Mouse (Mus musculus): ENCODE measurements around the gene Wsb1.
A peak's percentile ranks its signal among the peaks of the same experiment; 100 is the strongest.
"Not testable (repeated sequence)": the region's sequence is repeated elsewhere in the genome, so short reads cannot be mapped to it uniquely, and the experiment has no call there.

Wsb1 gene

DNA sequence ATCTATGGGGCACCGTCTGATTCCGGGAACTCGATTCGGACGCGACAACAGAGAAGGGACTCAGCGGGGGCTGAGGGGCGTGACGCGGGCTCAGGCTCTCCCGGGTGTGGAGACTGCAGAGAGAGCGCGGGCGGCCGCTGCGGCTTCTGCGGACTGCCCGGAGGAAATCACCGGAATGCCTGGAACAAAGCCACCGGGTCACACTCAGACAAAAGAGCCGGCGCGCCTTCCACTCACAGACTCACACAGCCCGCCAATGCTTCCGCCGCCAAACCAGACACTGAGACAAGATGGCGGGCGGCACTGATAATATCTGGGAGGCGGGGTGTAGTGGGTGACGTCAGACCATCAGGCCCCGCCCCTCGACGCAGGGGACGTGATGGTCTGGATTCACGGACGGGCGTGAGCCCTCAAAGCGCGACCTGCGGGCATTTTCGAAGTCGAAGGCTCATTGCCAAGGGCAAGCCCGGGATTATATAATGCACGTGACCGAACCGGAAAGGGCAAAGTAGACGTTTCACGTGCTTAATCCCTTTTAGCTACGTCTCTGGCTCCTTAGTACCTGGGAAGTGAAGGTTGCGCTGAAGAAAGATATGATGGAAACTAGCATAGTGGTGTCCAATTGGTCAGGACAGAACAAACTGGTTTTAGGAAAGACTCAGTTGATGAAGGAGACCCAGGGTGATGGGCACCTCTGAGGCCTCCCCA is at the start of gene Wsb1:
Wsb1 (minus strand) TSS at position 281 of the 708 bp plus-strand sequence.
- peak; percentile 89 for DNase-seq (ENCODE audit: low read depth, low spot score)

DNA sequence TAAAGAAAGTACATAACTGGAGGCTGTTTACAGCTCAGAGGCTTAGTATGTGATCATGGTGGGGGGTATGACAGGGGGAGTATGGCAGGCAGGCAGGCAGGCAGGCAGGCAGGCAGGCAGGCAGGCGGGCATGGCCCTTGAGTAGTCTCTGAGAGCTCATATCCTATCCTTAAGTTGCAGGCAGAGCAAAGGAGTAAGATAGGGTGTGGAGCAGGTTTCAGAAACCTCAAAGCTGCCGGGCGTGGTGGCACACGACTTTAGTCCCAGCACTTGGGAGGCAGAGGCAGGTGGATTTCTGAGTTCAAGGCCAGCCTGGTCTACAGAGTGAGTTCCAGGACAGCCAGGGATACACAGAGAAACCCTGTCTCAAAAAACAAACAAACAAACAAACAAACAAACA is 49.8 kb upstream of the Wsb1 start:
- DNase-seq (ENCODE audit: low read depth, low spot score), result not testable (repeated sequence)

DNA sequence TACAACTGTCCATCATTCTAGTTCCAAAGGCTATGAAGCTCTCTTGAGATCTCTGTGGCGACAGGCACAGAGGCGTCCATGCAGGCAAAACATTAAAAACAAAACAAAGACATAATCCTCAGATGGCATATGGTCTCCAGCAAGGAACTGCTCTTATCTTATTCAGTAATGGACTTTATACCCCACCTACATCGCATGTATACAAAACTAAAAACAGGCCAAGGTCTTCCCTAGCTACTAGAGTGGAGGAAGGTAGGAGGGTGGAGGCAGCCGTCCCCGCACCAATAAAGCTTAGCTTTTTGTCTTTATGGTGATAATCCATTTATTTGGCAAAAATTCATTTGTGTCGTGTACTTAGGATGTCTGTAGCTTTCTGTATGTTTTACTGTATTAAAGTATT is 48.6 kb upstream of the Wsb1 start:
- DNase-seq (ENCODE audit: low read depth, low spot score), result no peak

DNA sequence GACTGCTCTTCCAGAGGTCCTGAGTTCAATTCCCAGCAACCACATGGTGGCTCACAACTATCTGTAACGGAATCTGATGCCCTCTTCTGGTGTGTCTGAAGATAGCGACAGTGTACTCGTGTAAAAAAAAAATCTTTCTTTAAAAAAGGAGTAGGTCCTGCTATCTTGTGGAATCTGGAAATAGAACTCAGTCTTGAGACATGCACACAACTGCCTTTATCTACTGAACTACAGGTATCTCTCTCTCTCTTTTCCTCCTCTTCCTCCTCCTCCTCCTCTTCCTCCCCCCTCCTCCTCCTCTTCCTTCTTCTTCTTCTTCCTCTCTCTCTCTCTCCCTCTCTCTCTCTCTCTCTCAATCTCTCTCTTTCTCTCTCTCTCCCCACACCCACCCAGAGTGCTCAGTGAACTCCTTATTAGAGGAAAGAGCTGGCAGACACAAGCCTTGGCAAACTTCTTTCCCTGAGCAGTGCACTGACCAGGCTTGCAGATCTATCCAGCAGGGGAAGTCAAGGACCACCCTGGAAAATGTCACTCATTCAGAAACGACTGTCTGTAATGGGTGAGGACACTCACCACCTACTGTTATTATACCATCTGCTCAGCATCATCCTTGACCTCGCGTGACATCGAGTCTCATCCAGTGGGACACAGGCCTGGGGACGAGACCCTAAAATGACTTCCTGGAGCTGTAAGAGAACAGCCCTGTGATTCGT is 45.4 kb upstream of the Wsb1 start:
- no peak for DNase-seq (ENCODE audit: low read depth, low spot score)

DNA sequence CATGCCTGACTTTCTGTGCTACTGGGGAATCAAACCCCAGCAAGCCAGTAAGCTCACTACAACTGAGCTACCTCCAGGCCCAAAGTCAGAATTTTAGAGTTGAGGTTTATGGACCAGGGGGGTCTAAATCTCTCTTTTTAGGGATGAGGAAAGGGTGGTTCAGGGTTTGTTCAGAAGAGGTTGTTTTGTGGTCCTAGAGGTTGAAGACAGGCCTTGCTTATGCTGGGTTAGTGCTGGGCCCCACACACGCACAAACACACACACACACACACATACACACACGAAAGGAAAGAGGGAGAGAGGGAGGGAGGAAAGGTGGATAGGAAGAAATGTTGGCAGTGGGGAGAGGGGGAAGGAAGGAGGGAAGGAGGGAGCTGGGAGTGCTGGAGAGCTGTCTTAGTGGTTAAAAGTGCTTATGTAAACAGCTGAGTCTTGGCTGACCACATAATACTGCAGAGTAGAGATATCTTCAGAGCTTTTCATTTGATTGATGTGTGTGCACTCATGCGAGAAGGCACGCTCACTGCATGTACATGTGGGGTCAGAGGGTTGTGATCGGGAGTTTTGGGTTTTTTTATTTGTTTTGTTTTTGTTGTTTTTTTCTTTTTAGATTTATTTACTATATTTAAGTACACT is 42.5 kb upstream of the Wsb1 start, which contains the start of gene Gm9964:
Gm9964 (minus strand) TSS at position 51 of the 636 bp plus-strand sequence.
- DNase-seq (ENCODE audit: low read depth, low spot score), result no peak

DNA sequence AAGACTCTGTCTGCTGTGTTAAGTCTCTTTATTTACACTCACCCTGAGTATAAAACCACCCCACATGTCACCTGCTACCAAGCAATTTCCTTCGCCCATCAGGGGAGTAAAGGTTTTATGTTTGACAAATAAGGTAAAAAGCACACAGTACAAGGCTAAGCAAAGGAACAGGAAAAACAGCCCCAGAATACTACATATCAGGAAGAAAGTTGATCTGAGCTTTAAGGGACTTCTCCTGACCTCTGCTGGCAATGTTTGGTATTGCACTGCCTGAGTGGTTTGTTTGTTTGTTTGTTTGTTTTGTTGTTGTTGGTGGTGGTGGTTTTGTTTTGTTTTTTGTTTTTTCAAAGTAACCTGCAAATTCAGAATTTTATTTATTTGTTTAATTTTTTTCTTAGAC is 41.7 kb upstream of the Wsb1 start:
- no peak for DNase-seq (ENCODE audit: low read depth, low spot score)

DNA sequence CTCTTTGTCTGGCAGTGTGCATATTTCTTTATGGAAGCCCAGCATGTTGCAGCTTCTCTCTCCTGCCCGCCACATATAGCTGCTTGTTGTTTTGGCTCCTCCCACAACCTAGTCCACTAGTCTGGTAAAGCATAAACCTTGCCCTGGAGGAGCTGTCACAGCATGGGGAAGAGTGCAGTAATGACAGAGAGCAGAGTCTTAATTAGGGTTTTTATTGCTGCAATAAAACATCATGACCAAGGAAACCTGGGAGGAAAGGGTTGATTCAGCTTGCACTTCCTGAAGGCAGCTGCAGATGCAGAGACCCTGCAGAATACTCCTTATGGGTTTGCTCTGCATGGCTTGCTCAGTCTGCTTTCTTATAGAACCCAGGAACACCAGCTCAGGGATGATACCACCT is 39.5 kb upstream of the Wsb1 start:
- DNase-seq (ENCODE audit: low read depth, low spot score), result no peak

DNA sequence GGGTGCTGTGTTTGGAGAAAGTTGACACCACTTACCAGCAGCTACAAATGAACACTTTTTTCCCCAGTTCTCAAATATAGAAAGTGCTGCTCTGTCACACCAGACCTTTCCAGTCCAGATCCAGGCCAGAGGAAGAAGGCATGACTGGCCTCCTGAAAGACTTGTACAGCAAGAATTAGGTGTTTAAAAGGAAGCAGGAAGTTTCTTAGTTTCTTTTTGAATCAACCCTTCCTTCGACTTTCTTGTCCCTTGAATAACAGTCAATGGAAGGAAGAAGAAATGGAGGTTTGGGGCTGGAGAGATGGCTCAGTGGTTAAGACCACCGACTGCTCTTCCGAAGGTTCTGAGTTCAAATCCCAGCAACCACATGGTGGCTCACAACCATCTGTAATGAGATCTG is 38.6 kb upstream of the Wsb1 start:
- no peak for DNase-seq (ENCODE audit: low read depth, low spot score)

DNA sequence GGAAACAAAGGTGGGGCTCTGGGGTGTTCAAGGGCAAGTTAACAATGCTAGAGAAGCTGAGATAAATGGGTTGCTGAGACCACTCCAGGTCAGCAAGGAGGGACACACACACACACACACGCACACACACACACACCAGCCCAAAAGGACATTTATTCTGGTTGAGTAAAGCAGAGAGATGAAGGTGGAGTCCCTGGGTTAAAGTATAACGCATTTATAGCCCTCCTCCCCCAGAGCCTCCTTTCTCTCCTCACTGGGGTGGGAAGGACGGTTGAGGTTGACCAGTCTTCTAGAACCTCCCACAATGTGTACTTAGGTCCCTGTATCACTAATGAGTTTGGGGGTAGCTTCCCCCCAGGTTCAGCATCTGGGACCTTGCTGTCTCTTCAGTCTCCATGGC is 37.7 kb upstream of the Wsb1 start:
- no peak for DNase-seq (ENCODE audit: low read depth, low spot score)

DNA sequence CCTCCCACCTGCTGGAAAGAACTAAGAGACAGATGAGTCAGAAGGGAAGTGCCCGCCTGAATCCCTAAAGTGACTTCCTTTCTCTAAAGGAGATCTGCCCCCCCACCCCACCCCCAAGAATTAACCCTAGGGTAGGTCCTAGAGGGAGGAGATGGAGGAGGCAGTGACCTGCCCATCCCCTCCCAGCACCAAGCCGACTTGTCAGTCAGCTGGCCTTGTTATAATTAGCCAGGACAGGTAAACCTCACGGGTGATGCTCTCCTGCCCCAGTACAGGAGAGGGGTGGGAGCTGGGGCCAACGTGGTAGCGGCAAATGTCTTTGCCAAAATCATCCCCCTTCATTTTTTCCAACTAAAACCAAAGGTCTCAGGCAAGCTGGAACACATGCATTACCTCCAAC is 37.2 kb upstream of the Wsb1 start:
- DNase-seq (ENCODE audit: low read depth, low spot score), result no peak

DNA sequence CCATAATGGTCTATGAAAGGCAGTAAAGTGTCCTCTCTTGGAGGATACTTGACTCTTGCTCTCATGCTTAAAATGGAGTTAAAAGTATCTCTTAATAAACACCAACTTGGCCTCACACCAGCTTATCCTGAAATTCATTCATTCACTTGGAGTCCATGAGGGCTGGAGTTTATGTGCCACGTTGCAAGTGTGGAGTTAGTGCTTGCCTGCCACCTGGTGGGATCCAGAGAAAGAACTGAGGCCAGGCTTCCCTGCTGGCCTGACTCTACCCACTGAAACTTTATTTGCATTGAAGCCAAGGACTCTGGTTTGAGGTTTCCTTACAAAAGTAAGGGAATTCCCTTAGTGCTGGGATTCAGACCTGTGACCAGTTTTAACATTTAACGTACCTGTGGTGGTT is 36.0 kb upstream of the Wsb1 start:
- no peak for DNase-seq (ENCODE audit: low read depth, low spot score)

DNA sequence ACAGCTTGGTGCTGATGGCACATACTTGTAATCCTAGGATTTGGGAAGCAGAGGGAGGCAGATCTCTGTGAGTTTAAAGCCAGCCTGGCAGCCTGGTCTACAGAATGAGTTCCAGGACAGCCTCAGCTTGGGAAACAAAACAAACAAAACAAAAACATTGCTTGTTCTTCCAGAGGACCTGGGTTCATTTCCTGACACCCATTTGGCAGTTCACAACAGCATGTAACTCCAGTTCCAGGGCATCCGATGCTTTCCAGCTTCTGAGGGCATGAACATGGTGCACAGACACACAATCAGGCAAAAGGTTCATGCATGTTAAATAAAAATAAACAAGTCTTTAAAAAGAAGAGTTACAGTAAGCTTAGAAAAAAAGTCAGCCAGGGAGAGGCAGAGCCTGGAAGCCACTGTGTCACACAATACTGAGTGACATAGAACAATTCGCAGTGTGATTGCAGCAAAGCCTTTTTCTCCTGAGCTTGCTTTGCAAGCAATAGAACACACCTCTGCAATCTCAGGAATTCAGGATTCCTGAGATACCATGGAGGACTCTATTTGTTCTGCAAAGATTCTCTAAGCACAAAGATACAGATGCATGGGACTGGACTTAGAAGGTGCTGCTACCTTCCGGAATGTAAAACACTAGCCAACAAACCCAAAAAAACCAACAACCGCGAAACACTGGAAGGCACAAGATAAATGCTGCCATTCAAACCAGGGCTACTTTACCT is 34.6 kb upstream of the Wsb1 start:
- no peak for DNase-seq (ENCODE audit: low read depth, low spot score)

DNA sequence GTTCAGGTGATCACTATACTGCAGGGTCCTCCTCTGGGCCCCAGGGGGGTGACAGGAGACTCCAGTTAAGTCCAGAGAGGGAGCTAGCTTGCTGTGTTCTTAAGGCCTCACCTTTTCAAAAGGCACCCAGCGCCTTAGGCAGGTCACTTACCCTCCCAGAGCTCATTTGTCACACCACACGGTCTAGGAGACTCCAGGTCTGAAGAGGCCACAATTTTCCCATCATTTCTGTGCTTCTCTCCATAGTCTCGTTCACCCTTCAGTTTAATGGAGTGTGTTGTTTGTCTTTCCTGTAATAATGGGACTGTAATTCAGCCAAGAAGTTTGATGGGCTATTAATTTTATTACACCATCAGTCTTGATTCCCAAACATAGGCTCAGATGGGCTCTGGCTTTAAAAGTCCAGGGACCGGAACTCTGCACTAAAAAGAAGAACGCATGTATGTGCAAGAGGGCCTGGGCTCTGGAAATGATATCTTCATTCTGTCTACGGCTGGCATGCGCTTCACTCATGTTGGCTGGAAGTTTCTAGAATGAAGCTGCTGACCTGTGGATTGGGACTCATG is 33.9 kb upstream of the Wsb1 start:
- no peak for DNase-seq (ENCODE audit: low read depth, low spot score)

DNA sequence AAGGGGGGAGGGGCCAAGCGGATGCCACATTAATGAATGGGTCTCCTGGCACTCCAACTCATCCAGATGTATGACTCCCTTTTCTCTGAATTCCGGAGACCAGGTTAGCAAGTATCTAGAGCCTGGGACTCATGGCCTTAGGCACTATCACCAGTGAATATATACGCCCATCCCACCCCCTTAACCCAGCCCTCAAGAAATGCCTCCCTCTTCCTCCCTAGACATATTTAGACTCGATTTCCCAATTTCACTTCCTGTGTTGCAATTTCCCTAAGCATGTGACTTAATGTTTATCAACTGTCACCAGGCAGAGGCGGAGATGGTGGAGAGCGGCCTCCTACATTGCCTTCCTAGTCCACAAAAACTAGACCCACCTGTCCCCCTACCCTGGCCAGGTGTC is 33.0 kb upstream of the Wsb1 start:
- no peak for DNase-seq (ENCODE audit: low read depth, low spot score)

DNA sequence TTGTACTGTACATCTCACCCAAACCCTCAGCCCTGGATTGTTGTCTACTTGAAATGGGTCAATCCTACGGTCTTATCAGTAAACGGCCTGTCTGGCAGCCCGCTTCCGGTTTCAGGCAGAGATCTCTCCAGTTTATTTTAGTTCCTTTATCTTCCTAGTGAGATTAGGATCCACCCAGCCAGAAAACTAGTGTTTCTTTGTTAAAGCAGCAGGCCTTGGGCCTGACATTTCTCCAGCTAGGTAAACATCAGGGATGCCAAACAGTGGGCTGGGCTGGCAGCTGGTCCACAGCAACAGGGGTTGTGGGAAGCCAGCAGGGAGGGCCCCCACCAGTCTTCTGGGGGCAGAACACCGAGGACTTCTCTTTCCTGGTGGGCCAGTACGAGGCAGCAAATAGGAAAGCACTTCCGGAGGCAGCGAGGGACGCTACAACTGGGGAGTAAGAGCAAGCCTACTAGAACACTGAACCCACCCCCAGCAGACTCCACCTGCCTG is 31.9 kb upstream of the Wsb1 start:
- DNase-seq (ENCODE audit: low read depth, low spot score), result no peak

DNA sequence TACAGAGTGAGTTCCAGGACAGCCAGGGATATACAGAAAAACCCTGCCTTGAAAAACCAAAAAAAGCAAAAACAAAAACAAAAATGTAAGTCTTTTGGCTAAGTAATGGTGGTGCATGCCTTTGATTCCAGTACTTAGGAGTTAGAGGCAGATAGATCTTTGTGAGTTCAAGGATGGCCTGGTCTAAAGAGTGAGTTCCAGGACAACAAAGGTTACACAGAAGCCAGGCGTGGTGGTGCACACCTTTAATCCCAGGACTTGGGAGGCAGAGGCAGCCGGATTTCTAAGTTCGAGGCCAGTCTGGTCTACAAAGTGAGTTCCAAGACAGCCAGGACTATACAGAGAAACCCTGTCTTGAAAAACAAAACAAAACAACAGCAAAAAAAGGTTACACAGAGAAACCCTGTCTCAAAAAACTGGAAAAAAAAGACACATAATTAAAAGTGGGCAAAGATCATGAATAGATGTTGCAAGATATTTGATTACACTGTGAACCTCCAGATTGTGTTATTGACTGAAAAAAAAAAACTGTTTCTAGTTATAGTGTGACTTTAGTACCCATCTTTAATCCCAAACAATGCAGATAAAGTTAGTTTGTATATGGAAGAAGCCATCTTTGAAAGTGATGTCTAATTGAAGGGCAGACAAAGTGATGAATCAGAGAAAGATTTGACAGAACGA is 29.0 kb upstream of the Wsb1 start:
- DNase-seq (ENCODE audit: low read depth, low spot score), result no peak

DNA sequence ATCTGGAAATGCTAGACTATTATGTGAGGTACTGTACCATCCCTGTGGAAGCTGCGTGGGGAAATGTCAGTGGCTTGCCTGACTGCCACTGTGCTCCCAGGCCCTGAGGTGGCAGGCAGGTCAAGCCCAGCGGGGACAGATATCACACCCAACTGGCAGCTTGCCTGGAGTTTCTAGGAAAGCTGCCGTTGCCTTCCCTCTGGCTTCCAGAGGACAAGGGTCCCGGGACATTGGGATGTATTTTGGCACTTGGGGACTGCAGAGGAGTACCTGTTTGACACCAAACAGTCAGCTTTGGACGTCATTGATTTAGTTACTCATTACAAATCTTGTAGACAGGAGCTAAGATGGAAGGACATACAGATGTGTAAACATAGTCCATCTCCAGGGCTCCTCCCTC is 26.9 kb upstream of the Wsb1 start:
- DNase-seq (ENCODE audit: low read depth, low spot score), result no peak

DNA sequence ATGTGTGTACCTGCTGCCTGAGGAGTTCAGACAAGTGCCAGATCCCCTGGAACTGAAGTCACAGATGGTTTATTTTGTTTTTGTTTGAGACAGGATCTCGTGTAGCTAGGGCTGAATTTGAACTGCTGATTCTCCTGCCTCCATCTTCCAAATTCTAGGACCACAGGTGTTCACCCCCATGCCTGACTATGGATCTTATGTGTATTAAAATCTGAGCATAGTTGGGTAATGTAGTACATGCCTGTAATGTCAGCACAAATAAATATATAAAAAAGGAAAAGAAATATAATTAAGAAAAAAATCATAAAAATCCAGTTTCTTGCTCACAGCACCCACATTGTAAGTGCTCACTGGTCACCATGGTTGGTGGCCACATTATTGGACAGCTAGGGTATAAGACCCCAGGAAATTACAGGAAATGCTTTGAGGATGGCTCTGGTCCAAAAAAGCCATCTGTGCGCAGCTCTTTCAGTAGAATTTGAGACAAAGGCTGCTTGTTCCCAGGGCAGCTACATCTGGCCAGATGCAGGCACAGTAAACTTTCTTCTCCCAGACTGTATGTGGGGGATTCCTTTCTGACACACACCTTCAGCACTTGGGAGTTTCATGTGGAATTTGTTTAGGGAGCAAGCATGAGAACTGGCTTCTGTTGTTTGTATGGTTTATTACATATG is 25.4 kb upstream of the Wsb1 start:
- peak; percentile 19 for DNase-seq (ENCODE audit: low read depth, low spot score)

DNA sequence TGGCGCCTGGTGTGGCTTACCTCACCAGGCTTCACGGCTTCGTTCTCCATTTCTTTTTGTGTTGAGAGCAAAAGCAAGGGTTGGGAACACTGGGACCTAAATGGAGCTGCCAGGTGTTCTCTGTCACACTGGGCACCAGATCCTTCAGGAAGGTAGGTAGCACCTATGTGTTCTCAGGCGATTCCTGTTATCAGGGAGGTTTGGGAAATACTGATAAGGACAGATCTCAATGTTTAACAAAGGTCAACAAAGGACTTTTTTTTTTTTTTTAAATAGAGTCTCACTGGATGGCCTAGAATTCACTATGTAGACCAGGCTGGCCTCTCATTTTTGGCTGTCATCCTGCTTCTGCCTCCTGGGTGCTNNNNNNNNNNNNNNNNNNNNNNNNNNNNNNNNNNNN is 19.3 kb upstream of the Wsb1 start:
- no peak for DNase-seq (ENCODE audit: low read depth, low spot score)

DNA sequence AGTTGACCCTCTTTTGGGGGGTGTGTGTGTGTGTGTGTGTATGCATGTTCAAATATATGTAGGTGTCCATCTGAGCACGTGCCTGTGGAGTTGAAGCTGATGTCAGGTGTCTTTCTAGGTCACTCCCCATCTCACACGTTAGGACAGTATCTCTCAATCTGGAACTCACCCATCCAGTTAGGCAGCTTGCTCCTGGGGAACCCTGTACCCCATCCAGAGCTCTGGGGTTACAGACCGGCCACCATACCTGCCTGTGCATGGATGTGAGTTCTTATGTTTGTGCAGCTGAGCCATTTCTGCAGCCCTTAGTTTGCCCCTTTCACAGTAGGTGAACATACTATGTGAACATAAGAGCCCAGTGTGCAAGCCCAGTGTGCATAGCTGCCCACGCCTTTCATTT is 18.6 kb upstream of the Wsb1 start:
- no peak for DNase-seq (ENCODE audit: low read depth, low spot score)

DNA sequence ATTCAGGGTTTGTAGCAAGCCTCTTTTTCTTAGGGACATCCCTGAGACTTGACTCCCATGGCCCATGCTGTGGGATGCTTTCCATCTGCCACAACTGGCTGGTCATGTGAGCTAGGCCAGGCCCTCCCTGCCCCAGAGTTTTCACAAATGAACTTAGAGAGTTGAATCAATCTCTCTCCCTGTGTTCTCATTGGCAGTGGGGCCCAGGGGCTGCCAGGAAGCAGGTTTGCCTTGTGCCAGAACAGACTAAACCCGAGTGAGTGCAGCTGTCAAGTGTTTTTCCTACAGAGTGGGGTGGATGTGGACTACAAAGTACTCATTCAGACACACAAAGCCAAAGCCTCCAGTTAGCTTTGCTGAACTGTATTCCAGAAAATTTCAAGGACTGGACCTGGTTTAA is 12.7 kb upstream of the Wsb1 start:
- DNase-seq (ENCODE audit: low read depth, low spot score), result no peak

Measured in embryo, embryonic 11.5 days (tissue).